Mouse (Mus musculus): ENCODE data around the gene 2010111I01Rik. TPM values are rescaled to one million over a fixed set of nuclear protein-coding genes. Genes with fewer than 3 reads are reported as not detected.

2010111I01Rik gene
- polyA plus RNA-seq, 2 experiments: 10.7 to 13.6 TPM

- no peak overlapping the region for H3K9ac ChIP-seq (replicated peaks)
- H3K27me3 ChIP-seq (ENCODE audit: control insufficient read depth, insufficient read depth, low read length): no peaks in the 10 kb centered on the region
- H3K9me3 ChIP-seq (ENCODE audit: control insufficient read depth, low read length): no peaks in the 10 kb centered on the region
- WGBS (ENCODE audit: insufficient replicate concordance): 79% methylated on average over 4 of the region's 4 CpGs
- no peak for TF ChIP-seq EP300 (IDR thresholded peaks at IDR 0.05; ENCODE audit: low read depth)
- TF ChIP-seq CTCF (IDR thresholded peaks at IDR 0.05; ENCODE audit: low read depth): no peak
- no peak overlapping the region for H3K4me3 ChIP-seq (ENCODE audit: insufficient read depth in 1 of 2, low read depth in 2 of 2, low read length in 2 of 2)
- ATAC-seq (ENCODE audit: insufficient read depth) (no peak), DNase-seq (ENCODE audit: low read depth in 3 of 3, low spot score in 3 of 3) (no peak)
- H3K4me1 ChIP-seq (replicated peaks; ENCODE audit: control insufficient read depth in 2 of 2, insufficient read depth in 2 of 2, low read length in 1 of 2): peaks cover 0 to 5% of the 10 kb centered on the region in 2 experiments; a peak in 3 of 4 replicates
- H3K27ac ChIP-seq: no peak overlapping the region
- no peaks in the 10 kb centered on the region for H3K36me3 ChIP-seq (replicated peaks; ENCODE audit: control insufficient read depth, insufficient read depth, low read depth)
- no peak overlapping the region for H3K4me2 ChIP-seq (ENCODE audit: low read depth)
Observed at GRCm38 (mm10) chr13:63359393-63359792, 394.7 kb downstream of the 2010111I01Rik start.

GRCm38 (mm10) chr13:63360111-63360885, 395.6 kb downstream of the 2010111I01Rik start:
- DNase-seq (ENCODE audit: low read depth in 3 of 3, low spot score in 3 of 3): no peak
- H3K9ac ChIP-seq (replicated peaks): no peak overlapping the region

GRCm38 (mm10) chr13:63361755-63362154, 397.1 kb downstream of the 2010111I01Rik start:
- DNase-seq (ENCODE audit: low read depth in 3 of 3, low spot score in 3 of 3) (no peak), ATAC-seq (ENCODE audit: insufficient read depth) (no peak)
- Histone ChIP-seq H3K4me2 (ENCODE audit: low read depth) (no peak overlapping the region), H3K36me3 (replicated peaks; ENCODE audit: control insufficient read depth, insufficient read depth, low read depth) (no peaks in the 10 kb centered on the region), H3K9me3 (ENCODE audit: control insufficient read depth, low read length) (no peaks in the 10 kb centered on the region), H3K4me1 (replicated peaks; ENCODE audit: control insufficient read depth in 2 of 2, insufficient read depth in 2 of 2, low read length in 1 of 2) (peaks cover 0 to 5% of the 10 kb centered on the region in 2 experiments; a peak in 3 of 4 replicates), H3K27ac (no peak overlapping the region), H3K9ac (replicated peaks) (no peak overlapping the region), H3K27me3 (ENCODE audit: control insufficient read depth, insufficient read depth, low read length) (no peaks in the 10 kb centered on the region), H3K4me3 (ENCODE audit: insufficient read depth in 1 of 2, low read depth in 2 of 2, low read length in 2 of 2) (no peak overlapping the region)
- WGBS (ENCODE audit: insufficient replicate concordance): 20% methylated on average over 3 of the region's 3 CpGs
- TF ChIP-seq EP300 (IDR thresholded peaks at IDR 0.05; ENCODE audit: low read depth): no peak
- no peak for TF ChIP-seq CTCF (IDR thresholded peaks at IDR 0.05; ENCODE audit: low read depth)

More at GRCm38 (mm10) chr13:63360111-63360885, 395.6 kb downstream of the 2010111I01Rik start:
- no peak overlapping the region for H3K4me2 ChIP-seq (ENCODE audit: low read depth)
- no peaks in the 10 kb centered on the region for H3K36me3 ChIP-seq (replicated peaks; ENCODE audit: control insufficient read depth, insufficient read depth, low read depth)
- H3K27ac ChIP-seq: no peak overlapping the region
- no peaks in the 10 kb centered on the region for H3K9me3 ChIP-seq (ENCODE audit: control insufficient read depth, low read length)
- peaks cover 0 to 5% of the 10 kb centered on the region in 2 experiments; a peak in 3 of 4 replicates for H3K4me1 ChIP-seq (replicated peaks; ENCODE audit: control insufficient read depth in 2 of 2, insufficient read depth in 2 of 2, low read length in 1 of 2)
- TF ChIP-seq CTCF (IDR thresholded peaks at IDR 0.05; ENCODE audit: low read depth): no peak
- TF ChIP-seq EP300 (IDR thresholded peaks at IDR 0.05; ENCODE audit: low read depth): no peak
- no peak overlapping the region for H3K4me3 ChIP-seq (ENCODE audit: insufficient read depth in 1 of 2, low read depth in 2 of 2, low read length in 2 of 2)
- WGBS (ENCODE audit: insufficient replicate concordance): 53% methylated on average over 4 of the region's 4 CpGs
- ATAC-seq (ENCODE audit: insufficient read depth): no peak
- H3K27me3 ChIP-seq (ENCODE audit: control insufficient read depth, insufficient read depth, low read length): no peaks in the 10 kb centered on the region

- TF ChIP-seq EP300 (IDR thresholded peaks at IDR 0.05; ENCODE audit: low read depth) (no peak), CTCF (IDR thresholded peaks at IDR 0.05; ENCODE audit: low read depth) (no peak)
- Histone ChIP-seq H3K27me3 (ENCODE audit: control insufficient read depth, insufficient read depth, low read length) (no peaks in the 10 kb centered on the region), H3K36me3 (replicated peaks; ENCODE audit: control insufficient read depth, insufficient read depth, low read depth) (no peaks in the 10 kb centered on the region), H3K27ac (no peak overlapping the region), H3K4me2 (ENCODE audit: low read depth) (no peak overlapping the region), H3K9ac (replicated peaks) (no peak overlapping the region), H3K9me3 (ENCODE audit: control insufficient read depth, low read length) (no peaks in the 10 kb centered on the region), H3K4me3 (ENCODE audit: insufficient read depth in 1 of 2, low read depth in 2 of 2, low read length in 2 of 2) (no peak overlapping the region), H3K4me1 (replicated peaks; ENCODE audit: control insufficient read depth in 2 of 2, insufficient read depth in 2 of 2, low read length in 1 of 2) (no peaks in the 10 kb centered on the region)
- ATAC-seq (ENCODE audit: insufficient read depth) (no peak), DNase-seq (ENCODE audit: low read depth in 3 of 3, low spot score in 3 of 3) (no peak)
- 68% methylated on average over 7 of the region's 7 CpGs for WGBS (ENCODE audit: insufficient replicate concordance)
Observed at GRCm38 (mm10) chr13:63373460-63374166, 408.9 kb downstream of the 2010111I01Rik start.

MicroRNAs encoded within 50 kb of the gene (microRNA counts, 519-probe panel; counts per million panel counts)
- microRNA mmu-miR-23b (5,270 counts per million, percentile 27 among the panel's probes with 10 or more counts), microRNA mmu-miR-24 (5,830 counts per million, percentile 42 among the panel's probes with 10 or more counts), microRNA mmu-miR-27b (69.9 counts per million)

Small RNA genes within 50 kb of the gene (microRNA-seq; reads per million reads assigned to microRNA genes)
- gene Mir23b (11,209 reads per million, percentile 92 among the genes with 10 or more reads in this experiment), gene Mir24-1 (not detected), gene Mir27b (1,433 reads per million, percentile 77 among the genes with 10 or more reads in this experiment), gene Mir3074-1 (not detected)

Other genes with a start within 250 kb of the 2010111I01Rik start
- gene Platr25, start 204.2 kb upstream of the 2010111I01Rik start, polyA plus RNA-seq (2012; rRNA removed): 1.1 and 2.3 TPM in 2 replicates
- gene Platr25, start 204.2 kb upstream of the 2010111I01Rik start, polyA plus RNA-seq (2014; fragmentation: Nextera tagmentation; extraction: Ambion mirVana): 3.5 and 3.7 TPM in 2 replicates
- gene Gm5141, start 179.1 kb upstream of the 2010111I01Rik start, polyA plus RNA-seq (2012; rRNA removed): 0.15 and 0.45 TPM in 2 replicates
- gene Gm5141, start 179.1 kb upstream of the 2010111I01Rik start, polyA plus RNA-seq (2014; fragmentation: Nextera tagmentation; extraction: Ambion mirVana): 1.4 and 2.1 TPM in 2 replicates
- gene Fbp2, start 106.5 kb upstream of the 2010111I01Rik start, polyA plus RNA-seq (2012; rRNA removed): 0.02 and 0.11 TPM in 2 replicates
- gene Fbp2, start 106.5 kb upstream of the 2010111I01Rik start, polyA plus RNA-seq (2014; fragmentation: Nextera tagmentation; extraction: Ambion mirVana): not detected in 2 replicates
- 0.68 and 1.2 TPM in 2 replicates for gene Fbp1, start 76.6 kb upstream of the 2010111I01Rik start, polyA plus RNA-seq (2012; rRNA removed)
- 2.1 and 4.5 TPM in 2 replicates for gene Fbp1, start 76.6 kb upstream of the 2010111I01Rik start, polyA plus RNA-seq (2014; fragmentation: Nextera tagmentation; extraction: Ambion mirVana)

Data from liver, embryonic 14.5 days (tissue).